In genomic region chr12:15104876-15105275, GRCm38 (mm10) we compare ENCODE assay signal across 16 mouse cellular contexts.
"Had no signal": no experiment of that assay in that cellular context is flagged by ENCODE, and none has a peak within 500 bp of the region (broad histone marks: within the 10 kb centered on the region; RNA-seq: fewer than 3 reads in every experiment).

No protein-coding gene starts in this region.

- H3K36me3 ChIP-seq: limb, embryonic 13.5 days; liver, embryonic 15.5 days; midbrain, embryonic 12.5 days; neural tube, embryonic 15.5 days; stomach, embryonic 15.5 days had no signal

- H3K27me3 ChIP-seq: limb, embryonic 13.5 days; liver, embryonic 15.5 days; megakaryocyte, embryonic 14.5 days; midbrain, embryonic 12.5 days; neural tube, embryonic 15.5 days; stomach, embryonic 15.5 days had no signal

- H3K9me3 ChIP-seq: limb, embryonic 13.5 days; liver, embryonic 15.5 days; midbrain, embryonic 12.5 days; neural tube, embryonic 15.5 days; stomach, embryonic 15.5 days had no signal

- H3K4me3 ChIP-seq: layer of hippocampus, adult 2 months; limb, embryonic 13.5 days; liver, embryonic 15.5 days; megakaryocyte, embryonic 14.5 days; midbrain, embryonic 12.5 days; myocyte; neural tube, embryonic 15.5 days; stomach, embryonic 15.5 days had no signal

- H3K4me1 ChIP-seq: limb, embryonic 13.5 days; liver, embryonic 15.5 days; megakaryocyte, embryonic 14.5 days; midbrain, embryonic 12.5 days; neural tube, embryonic 15.5 days; stomach, embryonic 15.5 days had no signal

- H3K27ac ChIP-seq: kidney, postnatal 0 days; layer of hippocampus, adult 2 months; limb, embryonic 13.5 days; liver, embryonic 15.5 days; macrophage; midbrain, embryonic 12.5 days; neural tube, embryonic 15.5 days; stomach, embryonic 15.5 days had no signal

- DNase-seq: kidney, adult 9 months; kidney, postnatal 36 days; lung, adult 2 months; lung, postnatal 14 days; thymus, postnatal 36 days had no signal

- H3K4me2 ChIP-seq: limb, embryonic 13.5 days; liver, embryonic 11.5 days; liver, embryonic 15.5 days; midbrain, embryonic 12.5 days; neural tube, embryonic 15.5 days; stomach, embryonic 15.5 days had no signal

- H3K9ac ChIP-seq: limb, embryonic 13.5 days; liver, embryonic 15.5 days; midbrain, embryonic 12.5 days; neural tube, embryonic 15.5 days; stomach, embryonic 15.5 days had no signal
